Mouse (Mus musculus) limb, embryonic 14.5 days (tissue): ENCODE data around the gene Fam184a. TPM values are rescaled to one million over a fixed set of nuclear protein-coding genes. Genes with fewer than 3 reads are reported as not detected.

Experiments
- ATAC-seq: fragments of 200-750 bp; cut with Nextera tagmentation; 2 replicates; pipeline ENCODE4 v1.8.0; 2017; ENCODE audit warnings: low read depth, moderate number of reproducible peaks, moderate TSS enrichment; ENCODE audit not compliant: low FRiP score
- DNase-seq: peaks from one replicate; pipeline ENCODE4 v3.0.0-alpha.2; 2015; ENCODE audit warnings: low spot score
- H3K27ac ChIP-seq: fragments of 300-500 bp; sonication (generic); replicated peaks from 2 replicates; pipeline ENCODE4 v1.5.1; 2014; ENCODE audit warnings: low read depth, mild to moderate bottlenecking, low read length, moderate library complexity, mixed read lengths
- H3K27me3 ChIP-seq: fragments of 300-500 bp; sonication (generic); 2 replicates; pipeline ENCODE4 v1.6.1; 2014; ENCODE audit warnings: low read length, mixed read lengths; ENCODE audit not compliant: control insufficient read depth, insufficient read depth
- H3K36me3 ChIP-seq: fragments of 300-500 bp; sonication (generic); 2 replicates; pipeline ENCODE4 v1.6.1; 2014; ENCODE audit warnings: mild to moderate bottlenecking, low read length, moderate library complexity, mixed read lengths; ENCODE audit not compliant: control insufficient read depth, insufficient read depth
- H3K4me1 ChIP-seq: fragments of 300-500 bp; sonication (generic); 2 replicates; pipeline ENCODE4 v1.6.1; 2014; ENCODE audit warnings: antibody characterized with exemption, low read length, mixed read lengths; ENCODE audit not compliant: control insufficient read depth, insufficient read depth
- H3K4me2 ChIP-seq: fragments of 300-500 bp; sonication (generic); replicated peaks from 2 replicates; pipeline ENCODE4 v1.6.1; 2014; ENCODE audit warnings: low read depth, mild to moderate bottlenecking, low read length, moderate library complexity; ENCODE audit not compliant: severe bottlenecking
- H3K4me3 ChIP-seq: fragments of 300-500 bp; sonication (generic); replicated peaks from 2 replicates; pipeline ENCODE4 v1.5.1; 2014; ENCODE audit warnings: low read length
- H3K9ac ChIP-seq: fragments of 300-500 bp; sonication (generic); 2 replicates; pipeline ENCODE4 v1.6.1; 2014; ENCODE audit warnings: mild to moderate bottlenecking, low read depth, low read length, moderate library complexity; ENCODE audit not compliant: severe bottlenecking
- H3K9me3 ChIP-seq: fragments of 300-500 bp; sonication (generic); 2 replicates; pipeline ENCODE4 v1.6.1; 2016; ENCODE audit warnings: low read length; ENCODE audit not compliant: control insufficient read depth
- POLR2A ChIP-seq: fragments of 200-500 bp; IDR thresholded peaks from 2 replicates; pipeline ENCODE4 v1.8.0; 2012; ENCODE audit warnings: inconsistent platforms, mild to moderate bottlenecking, moderate library complexity, borderline replicate concordance; ENCODE audit not compliant: insufficient read depth, insufficient read length; ENCODE audit errors: extremely low read depth
- WGBS: fragments of 180-500 bp; shearing (Covaris S2); extraction: QIAGEN DNeasy Blood & Tissue Kit; methylation state at CpG from one replicate; pipeline ENCODE4 v1.1.7; 2014; 5-methylcytosine and 5-hydroxymethylcytosine counted together
- polyA plus RNA-seq, 2 experiments: library from polyadenylated mRNA; depleted of rRNA in 1 of 2; stranded (reverse) in 1 of 2; unstranded in 1 of 2; fragments of >200 nt; fragmentation: Nextera tagmentation in 1 of 2; extraction: Ambion mirVana in 1 of 2; gene quantifications; 2 replicates each; pipeline versions ENCODE4 v1.2.1 to v1.2.3; 2012 to 2014

The Fam184a gene
- polyA plus RNA-seq, 2 experiments, result 6.5 to 9.9 TPM

- Histone ChIP-seq H3K27ac (no peak overlapping the region), H3K9ac (no peak overlapping the region), H3K27me3 (no peaks in the 10 kb centered on the region), H3K4me1 (no peaks in the 10 kb centered on the region), H3K4me3 (no peak overlapping the region), H3K9me3 (no peaks in the 10 kb centered on the region), H3K36me3 (no peaks in the 10 kb centered on the region), H3K4me2 (no peak overlapping the region)
- 71% methylated on average over 5 of the region's 5 CpGs for WGBS
- no peak for ATAC-seq
- DNase-seq, result no peak
- no peak for TF ChIP-seq POLR2A
Measured at GRCm38 (mm10) chr10:53694757-53695156, 56.2 kb downstream of the Fam184a start.

GRCm38 (mm10) chr10:53691263-53691662, 59.7 kb downstream of the Fam184a start:
- Histone ChIP-seq H3K9me3 (no peaks in the 10 kb centered on the region), H3K4me3 (no peak overlapping the region), H3K27ac (no peak overlapping the region), H3K27me3 (no peaks in the 10 kb centered on the region), H3K36me3 (no peaks in the 10 kb centered on the region), H3K9ac (no peak overlapping the region), H3K4me2 (no peak overlapping the region), H3K4me1 (no peaks in the 10 kb centered on the region)
- DNase-seq, result no peak
- ATAC-seq, result no peak
- TF ChIP-seq POLR2A, result no peak

- H3K9me3 ChIP-seq, result no peaks in the 10 kb centered on the region
- no peak overlapping the region for H3K4me2 ChIP-seq
- no peak overlapping the region for H3K9ac ChIP-seq
- no peaks in the 10 kb centered on the region for H3K27me3 ChIP-seq
- TF ChIP-seq POLR2A, result no peak
- ATAC-seq (no peak), DNase-seq (no peak)
- whole genome bisulfite sequencing, result 77% methylated on average over 4 of the region's 4 CpGs
- H3K4me1 ChIP-seq, result no peaks in the 10 kb centered on the region
- H3K36me3 ChIP-seq, result no peaks in the 10 kb centered on the region
- no peak overlapping the region for H3K27ac ChIP-seq
- no peak overlapping the region for H3K4me3 ChIP-seq
Measured at GRCm38 (mm10) chr10:53688952-53689584, 61.9 kb downstream of the Fam184a start.

- Histone ChIP-seq H3K27ac (no peak overlapping the region), H3K4me2 (no peak overlapping the region), H3K4me1 (no peaks in the 10 kb centered on the region), H3K4me3 (no peak overlapping the region), H3K36me3 (no peaks in the 10 kb centered on the region; the same call in 1 of the 2 replicates), H3K9ac (no peak overlapping the region), H3K9me3 (no peaks in the 10 kb centered on the region), H3K27me3 (no peaks in the 10 kb centered on the region)
- TF ChIP-seq POLR2A, result no peak
- 59% methylated on average over 1 of the region's 1 CpGs for WGBS
- no peak for ATAC-seq
- no peak for DNase-seq
Measured at GRCm38 (mm10) chr10:53688533-53688932, 62.4 kb downstream of the Fam184a start.

- Histone ChIP-seq H3K27ac (no peak overlapping the region), H3K9ac (no peak overlapping the region), H3K27me3 (no peaks in the 10 kb centered on the region), H3K9me3 (no peaks in the 10 kb centered on the region), H3K36me3 (no peaks in the 10 kb centered on the region; the same call in 1 of the 2 replicates), H3K4me3 (no peak overlapping the region), H3K4me2 (no peak overlapping the region), H3K4me1 (no peaks in the 10 kb centered on the region)
- TF ChIP-seq POLR2A, result no peak
- WGBS, result 50% methylated on average over 5 of the region's 5 CpGs
- no peak for DNase-seq
- ATAC-seq, result no peak
Measured at GRCm38 (mm10) chr10:53687888-53688287, 63.0 kb downstream of the Fam184a start.
